Mouse (Mus musculus) T-cell, adult 2 months (primary cell): Measurements from ENCODE around the gene Slc1a3.

Experiments used
- DNase-seq: peaks from one replicate; pipeline ENCODE4 v3.0.0; 2022; ENCODE audit warnings: low spot score

Gene Slc1a3

DNA sequence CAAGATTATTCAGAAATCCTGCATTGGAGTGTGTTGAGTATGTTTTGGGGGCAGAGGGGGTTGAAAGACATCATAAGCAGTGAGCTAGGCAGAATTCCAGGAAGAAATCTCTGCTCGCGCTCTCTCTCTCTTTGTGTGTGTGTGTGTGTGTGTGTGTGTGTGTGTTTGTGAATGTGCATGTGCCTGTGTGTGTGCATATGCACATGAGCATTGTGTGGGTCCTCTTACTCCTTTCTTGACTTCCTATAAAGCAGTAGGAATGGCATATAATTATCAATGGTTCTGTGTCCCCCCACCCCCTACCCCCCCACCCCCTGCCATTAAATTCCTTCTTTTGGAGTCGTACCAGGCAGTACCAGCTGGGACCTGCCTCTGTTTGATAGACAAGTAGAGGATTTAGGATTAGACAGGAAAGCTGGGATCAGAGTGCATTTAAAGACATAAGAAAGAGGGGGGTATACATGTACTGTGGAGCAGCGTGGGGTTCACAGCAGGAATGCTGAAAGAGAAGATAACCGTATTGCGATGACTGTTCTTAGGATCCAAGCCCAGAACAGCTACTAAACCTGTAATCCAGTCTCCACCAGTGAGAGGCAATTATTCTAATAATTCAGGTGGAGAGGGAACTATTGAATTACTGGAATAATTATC, 104.9 kb downstream of the Slc1a3 start:
- DNase-seq: no peak

DNA sequence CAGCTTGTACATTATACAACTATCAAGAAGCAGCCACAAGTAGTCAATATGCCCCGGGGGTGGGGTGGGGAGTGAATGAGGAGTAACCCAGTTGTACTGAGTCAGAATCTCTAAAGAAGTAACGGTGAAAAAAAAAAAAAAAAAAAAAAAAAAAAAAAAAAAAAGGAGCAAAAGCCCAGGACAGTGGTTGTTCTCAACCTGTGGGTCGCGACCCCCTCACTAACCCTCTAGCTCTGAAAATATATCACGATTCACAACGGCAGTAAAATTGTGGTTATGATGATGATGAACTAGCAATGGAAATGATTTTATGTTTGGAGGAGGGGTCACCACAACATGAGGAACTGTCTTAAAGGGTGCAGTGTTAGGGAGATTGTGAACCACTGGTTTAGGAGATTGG, 108.2 kb downstream of the Slc1a3 start:
- DNase-seq: no peak

DNA sequence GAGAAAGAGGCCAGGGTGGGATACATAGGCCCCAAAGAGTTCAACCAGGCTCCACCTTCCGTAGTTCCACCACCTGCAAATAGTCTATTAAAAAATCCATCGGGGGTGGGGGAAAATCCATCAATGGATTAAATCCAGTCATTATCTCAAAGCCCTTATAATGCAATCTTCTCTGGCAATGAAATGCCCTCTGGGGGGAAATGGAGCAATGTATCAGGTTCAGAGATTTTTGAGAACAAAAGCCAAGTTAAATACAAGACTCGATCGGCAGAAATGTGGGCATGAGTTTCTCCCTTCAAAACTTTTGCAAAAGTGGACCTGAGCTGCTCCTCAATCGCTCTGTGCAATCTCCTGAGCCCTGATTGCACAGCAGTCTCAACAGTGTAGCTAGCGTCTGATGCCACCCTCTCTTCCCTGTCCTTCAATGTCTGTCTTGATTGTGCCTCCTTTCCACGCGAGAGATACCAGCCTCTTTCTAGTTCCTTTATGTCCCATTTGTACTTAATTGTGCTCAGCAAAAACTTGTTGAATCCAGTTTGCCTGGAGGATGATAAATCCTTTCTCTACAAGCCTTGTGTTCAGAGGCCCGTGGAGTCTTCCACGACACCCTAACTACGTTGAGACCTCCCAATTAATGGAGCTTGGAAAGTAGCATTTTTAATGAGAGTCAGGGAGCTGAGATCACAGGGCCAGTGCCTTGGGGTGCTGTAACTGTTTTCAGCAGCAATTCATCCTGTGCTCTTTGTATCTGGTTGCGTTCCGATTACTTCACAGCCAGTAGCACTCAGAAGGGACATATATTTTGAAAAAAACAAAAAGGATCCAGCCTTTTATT, 109.0 kb downstream of the Slc1a3 start:
- no peak for DNase-seq

DNA sequence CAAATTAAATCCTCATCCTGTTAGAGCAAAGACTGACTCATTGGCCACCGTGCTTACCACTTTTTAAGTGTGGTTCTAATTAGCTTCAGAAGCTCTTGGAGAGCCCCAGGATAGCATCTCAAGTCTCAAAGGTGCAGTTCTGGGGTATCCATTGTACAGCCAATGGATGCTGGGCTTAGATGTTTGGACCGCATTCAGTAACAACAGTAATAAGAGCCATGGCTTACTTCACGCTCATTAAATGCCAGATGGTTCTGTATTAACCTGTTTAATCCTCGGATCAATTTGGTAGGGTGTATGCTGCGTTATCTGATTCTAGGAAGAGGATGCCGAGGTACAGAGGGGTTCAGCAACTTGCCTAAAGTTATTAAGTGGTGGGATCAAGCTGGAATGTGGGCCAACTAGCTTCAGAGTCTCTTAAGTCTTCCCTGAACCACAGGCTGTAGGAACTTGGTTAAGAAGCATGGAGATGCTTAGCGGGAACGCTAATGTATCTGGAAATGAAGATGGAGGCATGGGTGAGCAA, 114.1 kb downstream of the Slc1a3 start:
- DNase-seq: no peak

DNA sequence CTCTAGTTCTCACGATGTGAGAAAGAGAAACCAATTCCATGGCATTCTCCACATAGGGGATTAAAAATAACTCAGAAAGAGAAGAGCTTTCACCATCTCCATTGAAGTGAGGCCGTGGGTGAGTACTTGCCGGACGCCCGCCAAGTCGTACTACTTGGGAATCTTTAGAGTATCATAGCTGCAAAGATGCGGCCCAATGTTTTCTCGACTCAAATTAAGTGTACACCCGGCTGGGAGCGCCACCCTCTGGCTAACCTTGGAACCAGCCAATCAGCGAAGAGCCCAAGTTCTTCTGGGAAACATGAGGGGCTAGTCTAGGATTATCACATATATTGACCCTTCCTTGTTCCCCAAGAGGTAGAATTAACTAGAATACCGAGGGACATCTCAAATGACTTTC, 115.3 kb downstream of the Slc1a3 start:
- no peak for DNase-seq

DNA sequence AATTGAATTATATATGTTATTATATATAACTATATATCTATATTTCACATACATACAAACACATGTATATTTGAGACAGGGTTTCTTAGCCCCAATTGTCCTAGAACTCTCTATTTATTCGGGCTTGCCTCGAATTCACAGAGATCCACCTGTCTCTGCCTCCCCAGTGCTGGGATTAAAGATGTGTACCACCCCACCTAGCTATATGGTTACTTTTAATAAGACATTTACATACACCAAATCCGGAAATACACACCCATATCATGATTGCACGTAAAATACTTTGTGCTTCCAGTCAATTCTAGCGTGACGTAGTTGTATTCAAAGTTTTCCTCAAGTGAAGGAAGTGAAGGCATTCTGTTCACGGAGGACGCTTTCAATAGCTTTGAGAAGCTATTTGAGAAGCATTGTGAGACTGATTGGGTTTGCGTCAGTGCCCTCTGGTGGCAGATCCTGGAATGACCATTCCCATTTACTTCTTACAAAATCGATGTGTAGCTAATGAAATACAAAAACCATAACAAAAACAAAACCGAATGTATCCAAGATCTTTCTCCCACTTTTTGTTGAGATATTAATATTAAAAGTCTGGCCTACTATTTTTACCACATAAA, 121.0 kb downstream of the Slc1a3 start:
- peak; percentile 73 for DNase-seq

DNA sequence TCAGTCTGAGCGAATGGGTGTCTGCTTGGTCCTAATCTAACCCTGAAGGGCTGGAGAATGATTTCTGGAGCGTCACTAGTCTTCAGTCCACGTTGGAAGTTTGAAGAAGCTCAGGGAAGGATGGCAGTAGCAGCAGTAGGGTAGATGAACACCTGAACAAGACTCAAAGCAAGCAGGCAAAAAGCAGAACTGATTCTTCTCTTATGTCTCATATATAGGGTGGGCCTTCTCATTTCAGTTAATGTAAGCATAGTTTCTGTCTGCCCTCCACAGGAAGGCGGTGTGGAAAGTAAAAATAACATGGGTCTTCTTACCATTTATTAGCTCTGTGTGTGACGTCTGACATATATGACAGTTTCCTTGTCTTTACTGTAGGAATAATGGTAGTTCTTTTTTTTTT, 122.5 kb downstream of the Slc1a3 start:
- no peak for DNase-seq

DNA sequence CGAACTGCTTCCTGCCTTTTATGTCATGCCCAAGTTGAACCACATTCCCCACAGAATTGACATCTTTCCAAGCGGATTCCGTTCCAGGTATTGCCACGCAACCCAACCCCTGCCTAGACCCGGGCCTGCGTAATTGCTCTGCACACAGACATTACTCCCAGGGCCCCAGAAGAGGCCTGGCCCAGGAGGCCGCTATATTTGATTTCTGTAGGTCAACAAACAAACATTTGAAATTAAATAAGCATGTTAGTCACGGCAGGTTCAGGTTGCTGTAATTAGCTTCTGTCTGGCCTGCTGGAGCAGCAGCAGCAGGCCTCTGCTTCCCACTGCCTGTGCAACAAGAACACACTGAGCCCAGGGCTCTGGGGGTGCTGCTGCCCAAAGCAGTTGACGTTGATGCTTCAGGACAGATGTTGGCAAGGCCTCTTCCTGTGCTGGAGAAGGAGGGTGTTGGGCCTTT, 123.7 kb downstream of the Slc1a3 start:
- DNase-seq: no peak
